In genomic region chr7:28168320-28169115, GRCm38 (mm10) we compare ENCODE assay signal across 9 mouse cellular contexts. TPM values are rescaled to one million over a fixed set of nuclear protein-coding genes. Genes with fewer than 3 reads are reported as not detected.
DNase-seq lines count a peak whose midpoint lies in the region; ATAC-seq and TF ChIP-seq lines count a peak whose summit lies in the region.
"Had no signal": no experiment of that assay in that cellular context is flagged by ENCODE, and none has a peak within 500 bp of the region (broad histone marks: within the 10 kb centered on the region; RNA-seq: fewer than 3 reads in every experiment).

No protein-coding gene starts in this region.

- no peak overlapping the region for H3ac ChIP-seq in C2C12 (ENCODE audit: control insufficient read depth, insufficient read length, low read depth)

- H3K4me3 ChIP-seq in C2C12 (ENCODE audit: insufficient read depth, poor library complexity, severe bottlenecking), result peak overlapping the region; percentile 74
- peak overlapping the region; percentile 83 for H3K4me3 ChIP-seq in embryonic facial prominence, embryonic 12.5 days
- peak overlapping the region; percentile 91 for H3K4me3 ChIP-seq in heart, embryonic 10.5 days
- H3K4me3 ChIP-seq in liver, embryonic 11.5 days (ENCODE audit: low read depth, low read length), result peak overlapping the region; percentile 89
- H3K4me3 ChIP-seq in stomach, embryonic 14.5 days (ENCODE audit: low read depth, low read length), result peak overlapping the region; percentile 81

- no peaks in the 10 kb centered on the region for H3K27me3 ChIP-seq in C2C12 (ENCODE audit: control insufficient read depth, insufficient read depth, insufficient read length)
- H3K27me3 ChIP-seq in embryonic facial prominence, embryonic 12.5 days, result no peaks in the 10 kb centered on the region
- no peaks in the 10 kb centered on the region for H3K27me3 ChIP-seq in heart, embryonic 10.5 days (ENCODE audit: insufficient read depth, poor library complexity, severe bottlenecking)
- H3K27me3 ChIP-seq in liver, embryonic 11.5 days (replicated peaks; ENCODE audit: control insufficient read depth, insufficient read depth, low read length), result no peaks in the 10 kb centered on the region
- no peaks in the 10 kb centered on the region for H3K27me3 ChIP-seq in stomach, embryonic 14.5 days (ENCODE audit: control insufficient read depth, insufficient read depth, low read length)

- peak; percentile 47 for TF ChIP-seq CTCF in C2C12 (IDR thresholded peaks at IDR 0.05; ENCODE audit: control insufficient read depth, insufficient read depth, insufficient read length)

- 0 out of 2 replicates have a peak, but pooled peaks cover 5% of the 10 kb centered on the region for H3K9me3 ChIP-seq in embryonic facial prominence, embryonic 12.5 days
- H3K9me3 ChIP-seq in heart, embryonic 10.5 days, result no peaks in the 10 kb centered on the region
- peaks cover 3% of the 10 kb centered on the region for H3K9me3 ChIP-seq in liver, embryonic 11.5 days (ENCODE audit: control insufficient read depth, low read length)
- H3K9me3 ChIP-seq in stomach, embryonic 14.5 days (ENCODE audit: control insufficient read depth, low read depth, low read length), result no peaks in the 10 kb centered on the region

- DNase-seq in adrenal gland, adult 8-10 months, result peak; percentile 66
- DNase-seq in heart, embryonic 10.5 days (ENCODE audit: low spot score), result peak; percentile 90
- DNase-seq in kidney, adult 9 months, result peak; percentile 75
- DNase-seq in liver, embryonic 11.5 days (ENCODE audit: low spot score), result peak; percentile 63

- H3K9ac ChIP-seq in embryonic facial prominence, embryonic 12.5 days, result peak overlapping the region; percentile 60
- H3K9ac ChIP-seq in liver, embryonic 11.5 days (ENCODE audit: low read depth, low read length), result peak overlapping the region; percentile 90
- H3K9ac ChIP-seq in stomach, embryonic 14.5 days (replicated peaks; ENCODE audit: low read depth, low read length), result peak overlapping the region; percentile 34

- peak overlapping the region; percentile 63 for H3K27ac ChIP-seq in embryonic facial prominence, embryonic 12.5 days
- H3K27ac ChIP-seq in heart, embryonic 10.5 days, result peak overlapping the region; percentile 89
- peak overlapping the region; percentile 67 for H3K27ac ChIP-seq in liver, embryonic 11.5 days (ENCODE audit: low read depth, low read length)
- H3K27ac ChIP-seq in stomach, embryonic 14.5 days (ENCODE audit: low read length), result peak overlapping the region; percentile 91; the same call in 1 of the 2 replicates

- peaks cover 19% of the 10 kb centered on the region for H3K4me1 ChIP-seq in embryonic facial prominence, embryonic 12.5 days
- peaks cover 25% of the 10 kb centered on the region for H3K4me1 ChIP-seq in heart, embryonic 10.5 days
- peaks cover 17% of the 10 kb centered on the region for H3K4me1 ChIP-seq in liver, embryonic 11.5 days (replicated peaks; ENCODE audit: control insufficient read depth, insufficient read depth, low read length)
- H3K4me1 ChIP-seq in stomach, embryonic 14.5 days (ENCODE audit: control insufficient read depth, insufficient read depth, low read length), result peaks cover 15% of the 10 kb centered on the region

- peak overlapping the region; percentile 85 for H3K4me2 ChIP-seq in embryonic facial prominence, embryonic 12.5 days (replicated peaks)
- H3K4me2 ChIP-seq in liver, embryonic 11.5 days, result peak overlapping the region; percentile 99
- peak overlapping the region; percentile 83 for H3K4me2 ChIP-seq in stomach, embryonic 14.5 days (replicated peaks; ENCODE audit: low read depth, low read length)

- peaks cover 42% of the 10 kb centered on the region for H3K79me2 ChIP-seq in C2C12 (ENCODE audit: control insufficient read depth, insufficient read depth)

- ATAC-seq in embryonic facial prominence, embryonic 12.5 days (ENCODE audit: insufficient number of reproducible peaks, insufficient read depth, low FRiP score, low TSS enrichment), result no peak
- peak; percentile 62 for ATAC-seq in liver, embryonic 11.5 days (replicated peaks; ENCODE audit: low FRiP score)
- peak; percentile 63 for ATAC-seq in monocyte, adult 5-6 weeks (replicated peaks; ENCODE audit: insufficient number of reproducible peaks, low FRiP score, low TSS enrichment, poor library complexity, severe bottlenecking)
- ATAC-seq in stomach, embryonic 14.5 days (ENCODE audit: insufficient number of reproducible peaks, insufficient read depth, low FRiP score, low read depth), result no peak

- WGBS in embryonic facial prominence, embryonic 12.5 days, result 7% methylated on average over 9 of the region's 9 CpGs
- 11% methylated on average over 9 of the region's 9 CpGs for WGBS in heart, embryonic 10.5 days
- WGBS in liver, embryonic 11.5 days, result 5% methylated on average over 9 of the region's 9 CpGs
- 9% methylated on average over 9 of the region's 9 CpGs for WGBS in stomach, embryonic 14.5 days

- no peaks in the 10 kb centered on the region for H3K36me3 ChIP-seq in C2C12 (ENCODE audit: control insufficient read depth, insufficient read depth)
- no peaks in the 10 kb centered on the region for H3K36me3 ChIP-seq in embryonic facial prominence, embryonic 12.5 days
- no peaks in the 10 kb centered on the region for H3K36me3 ChIP-seq in heart, embryonic 10.5 days
- H3K36me3 ChIP-seq in liver, embryonic 11.5 days (ENCODE audit: control insufficient read depth, insufficient read depth, low read length), result no peaks in the 10 kb centered on the region
- H3K36me3 ChIP-seq in stomach, embryonic 14.5 days (ENCODE audit: control insufficient read depth, insufficient read depth, low read length), result no peaks in the 10 kb centered on the region

- H3K79me3 ChIP-seq in C2C12 (ENCODE audit: low read depth), result peaks cover 38% of the 10 kb centered on the region

TF ChIP-seq in C2C12, 6 proteins besides CTCF, POLR2A, EP300 and RAD21:
- TF ChIP-seq MAX (IDR thresholded peaks at IDR 0.05) (no peak), MYOG (IDR thresholded peaks at IDR 0.05; ENCODE audit: control insufficient read depth, extremely low read depth, insufficient read length) (no peak), FOSL1 (IDR thresholded peaks at IDR 0.05; ENCODE audit: insufficient read depth, low read length, poor library complexity, severe bottlenecking) (no peak), CEBPB (IDR thresholded peaks at IDR 0.05; ENCODE audit: low read depth) (no peak), USF1 (IDR thresholded peaks at IDR 0.05; ENCODE audit: low read depth) (no peak), MYOD1 (IDR thresholded peaks at IDR 0.05; ENCODE audit: control insufficient read depth, insufficient read length, low read depth) (no peak)

RNA-seq across cellular contexts. Expression of gene Fbl, which starts 1.0 kb away (rescaled TPM):
- 410 TPM for polyA plus RNA-seq in C2C12 (2012; fragmentation: generic; extraction: Trizol)
- total RNA-seq in adrenal gland, adult 8-10 months (2022), result 100 to 1,000 TPM in 1 of 4 experiments, 10 to 100 TPM in 3; 80.8 to 102 (median 88.7) TPM
- 155 TPM in 2 replicates for polyA plus RNA-seq in embryonic facial prominence, embryonic 12.5 days (2016; fragmentation: Nextera tagmentation; extraction: Ambion mirVana)
- polyA plus RNA-seq in heart, embryonic 10.5 days (2016; fragmentation: Nextera tagmentation; extraction: Ambion mirVana), result 101 and 140 TPM in 2 replicates
- polyA plus RNA-seq in liver, embryonic 11.5 days (2014; fragmentation: Nextera tagmentation; extraction: Ambion mirVana), result 39.9 and 51.2 TPM in 2 replicates
- 53.4 to 77.1 TPM (median 61.5 TPM) in 3 replicates for total RNA-seq in monocyte, adult 5-6 weeks (2017)
- 41.8 and 48.2 TPM in 2 replicates for polyA plus RNA-seq in stomach, embryonic 14.5 days (2014; fragmentation: Nextera tagmentation; extraction: Ambion mirVana)

RNA-seq across cellular contexts. Expression of gene Dyrk1b, which starts 10.8 kb away (rescaled TPM):
- polyA plus RNA-seq in C2C12 (2012; fragmentation: generic; extraction: Trizol), result 5.3 TPM
- total RNA-seq in adrenal gland, adult 8-10 months (2022), result 10 to 100 TPM; 29.4 to 35.8 (median 34.7) TPM
- 18.3 and 19.8 TPM in 2 replicates for polyA plus RNA-seq in embryonic facial prominence, embryonic 12.5 days (2016; fragmentation: Nextera tagmentation; extraction: Ambion mirVana)
- polyA plus RNA-seq in heart, embryonic 10.5 days (2016; fragmentation: Nextera tagmentation; extraction: Ambion mirVana), result 9.9 and 10.4 TPM in 2 replicates
- 5.2 and 6.0 TPM in 2 replicates for polyA plus RNA-seq in liver, embryonic 11.5 days (2014; fragmentation: Nextera tagmentation; extraction: Ambion mirVana)
- 2.9 to 5.9 TPM (median 3.4 TPM) in 3 replicates for total RNA-seq in monocyte, adult 5-6 weeks (2017)
- 13.4 and 15.3 TPM in 2 replicates for polyA plus RNA-seq in stomach, embryonic 14.5 days (2014; fragmentation: Nextera tagmentation; extraction: Ambion mirVana)

RNA-seq across cellular contexts. Expression of gene 9530053A07Rik, which starts 39.3 kb away (rescaled TPM):
- 0.62 TPM for polyA plus RNA-seq in C2C12 (2012; fragmentation: generic; extraction: Trizol)
- total RNA-seq in adrenal gland, adult 8-10 months (2022), result not detected
- 0.04 TPM in 2 replicates for polyA plus RNA-seq in embryonic facial prominence, embryonic 12.5 days (2016; fragmentation: Nextera tagmentation; extraction: Ambion mirVana)
- 0.05 and 0.06 TPM in 2 replicates for polyA plus RNA-seq in heart, embryonic 10.5 days (2016; fragmentation: Nextera tagmentation; extraction: Ambion mirVana)
- polyA plus RNA-seq in liver, embryonic 11.5 days (2014; fragmentation: Nextera tagmentation; extraction: Ambion mirVana), result not detected in 2 replicates
- not detected in 3 replicates for total RNA-seq in monocyte, adult 5-6 weeks (2017)
- 0.07 TPM in 1 of 2 replicates, not detected in the other for polyA plus RNA-seq in stomach, embryonic 14.5 days (2014; fragmentation: Nextera tagmentation; extraction: Ambion mirVana)
- polyA plus RNA-seq: frontal cortex, adult 2 months had no signal

Comparison
In these comparisons a context has a peak if more than half of its experiments do, and no peak if none do; other contexts are left out.
1. ATAC-seq: peak in liver, embryonic 11.5 days (single experiment) and monocyte, adult 5-6 weeks (single experiment); none in embryonic facial prominence, embryonic 12.5 days (single experiment) and stomach, embryonic 14.5 days (single experiment).
2. H3K9ac ChIP-seq: peak in every context shown above with its lines; median percentile 90 in liver, embryonic 11.5 days; 60 in embryonic facial prominence, embryonic 12.5 days; 34 in stomach, embryonic 14.5 days.
3. Peak in every context shown above with its lines, with median percentiles within 50 percentile points of each other: H3K4me3 ChIP-seq, DNase-seq, H3K27ac ChIP-seq and H3K4me2 ChIP-seq.